Comparison of ENCODE assay signal across 8 mouse cellular contexts in genomic region chrX:100767181-100767884, GRCm38 (mm10). TPM values are rescaled to one million over a fixed set of nuclear protein-coding genes. Genes with fewer than 3 reads are reported as not detected.
A peak's percentile ranks its signal among the peaks of the same experiment; 100 is the strongest.
DNase-seq lines count a peak whose midpoint lies in the region; ATAC-seq and TF ChIP-seq lines count a peak whose summit lies in the region.

TSS of gene Dlg3 (plus strand) at chrX:100767722.

- WGBS in heart, embryonic 13.5 days, result 18% methylated on average over 26 of the region's 26 CpGs

- peaks cover 16% of the 10 kb centered on the region for H3K27me3 ChIP-seq in E14TG2a.4 (ENCODE audit: insufficient read depth, low read length)
- peaks cover 43% of the 10 kb centered on the region for H3K27me3 ChIP-seq in heart, embryonic 13.5 days (replicated peaks)

- H3K9ac ChIP-seq in heart, embryonic 13.5 days, result 0 out of 2 replicates have a peak within 1 kb of the TSS, but pooled peaks have one; percentile 19

- H3K4me3 ChIP-seq in E14TG2a.4 (replicated peaks; ENCODE audit: low read length), result peak within 1 kb of the TSS; percentile 84
- H3K4me3 ChIP-seq in heart, embryonic 13.5 days, result peak within 1 kb of the TSS; percentile 49

- TF ChIP-seq CTCF in E14TG2a.4 (conservative IDR thresholded peaks at IDR 0.05; ENCODE audit: low read length), result peak; percentile 23; the same call in 1 of the 2 replicates

- H3K27ac ChIP-seq in heart, embryonic 13.5 days (replicated peaks), result no peak within 1 kb of the TSS

- no peak; the same call in 1 of the 2 replicates for ATAC-seq in heart, embryonic 13.5 days (ENCODE audit: extremely low read depth, insufficient number of reproducible peaks, low FRiP score, low TSS enrichment)

- peak within 1 kb of the TSS; percentile 74 for H3K4me2 ChIP-seq in heart, embryonic 13.5 days

- no peaks in the 10 kb centered on the region for H3K36me3 ChIP-seq in E14TG2a.4 (ENCODE audit: insufficient read depth, low read length)
- H3K36me3 ChIP-seq in heart, embryonic 13.5 days, result no peaks in the 10 kb centered on the region

- H3K9me3 ChIP-seq in E14TG2a.4 (ENCODE audit: low read length), result no peaks in the 10 kb centered on the region
- H3K9me3 ChIP-seq in heart, embryonic 13.5 days, result no peaks in the 10 kb centered on the region

- DNase-seq in adrenal gland, adult 18-20 months (ENCODE audit: low spot score in 2 of 2), result no peak
- peak; percentile 39 for DNase-seq in embryo, embryonic 11.5 days (ENCODE audit: low read depth, low spot score)
- DNase-seq in layer of hippocampus, adult 9-11 months, result peak; percentile 74
- peak; percentile 19 for DNase-seq in lung, postnatal 14 days
- peak; percentile 85 to 88 for DNase-seq in right cerebral cortex, postnatal 10 days (ENCODE audit: low spot score in 2 of 2)
- DNase-seq in ovary, adult 18-20 months (ENCODE audit: low spot score), result no peak

- H3K4me1 ChIP-seq in E14TG2a.4 (replicated peaks; ENCODE audit: low read depth, low read length), result peaks cover 4% of the 10 kb centered on the region
- no peaks in the 10 kb centered on the region for H3K4me1 ChIP-seq in heart, embryonic 13.5 days

RNA-seq across cellular contexts. Expression of gene Dlg3, which starts in this region (rescaled TPM):
- 10 to 100 TPM; 27.7 to 29.6 TPM for total RNA-seq in adrenal gland, adult 18-20 months (2021)
- 1.6 and 1.7 TPM in 2 replicates for polyA plus RNA-seq in heart, embryonic 13.5 days (2015; fragmentation: Nextera tagmentation; extraction: Ambion mirVana)

Comparison
In these comparisons a context has a peak if more than half of its experiments do, and no peak if none do; other contexts are left out.
1. DNase-seq: peak in embryo, embryonic 11.5 days (single experiment), layer of hippocampus, adult 9-11 months (single experiment), lung, postnatal 14 days (single experiment) and right cerebral cortex, postnatal 10 days (2 of 2); none in adrenal gland, adult 18-20 months (0 of 2) and ovary, adult 18-20 months (single experiment).